Mouse (Mus musculus): ENCODE data around the gene Lpin1. TPM values are rescaled to one million over a fixed set of nuclear protein-coding genes. Genes with fewer than 3 reads are reported as not detected.

Gene Lpin1
- polyA plus RNA-seq, 1 experiment from 2014 or later: 3.1 TPM

DNA sequence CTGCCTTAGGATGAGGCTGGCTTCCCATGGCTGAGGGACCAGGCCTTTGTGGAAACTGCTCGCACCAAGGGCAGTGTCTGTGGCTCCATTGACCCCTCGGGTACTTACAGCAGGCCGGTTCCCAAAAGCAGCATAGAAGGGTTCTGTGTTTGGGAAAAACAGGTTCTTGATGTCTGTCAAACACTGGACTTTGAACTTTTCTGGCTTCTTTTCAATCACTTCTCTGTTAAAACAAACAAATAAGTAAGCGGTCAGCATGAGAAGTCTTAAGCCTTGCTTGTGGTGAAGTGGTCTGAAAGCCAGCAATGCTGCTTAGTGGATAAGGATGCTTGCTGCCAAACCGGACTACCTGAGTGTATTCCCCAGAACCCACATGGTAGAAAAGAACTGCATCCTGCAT, 69.2 kb downstream of the Lpin1 start:
- ATAC-seq: no peak

DNA sequence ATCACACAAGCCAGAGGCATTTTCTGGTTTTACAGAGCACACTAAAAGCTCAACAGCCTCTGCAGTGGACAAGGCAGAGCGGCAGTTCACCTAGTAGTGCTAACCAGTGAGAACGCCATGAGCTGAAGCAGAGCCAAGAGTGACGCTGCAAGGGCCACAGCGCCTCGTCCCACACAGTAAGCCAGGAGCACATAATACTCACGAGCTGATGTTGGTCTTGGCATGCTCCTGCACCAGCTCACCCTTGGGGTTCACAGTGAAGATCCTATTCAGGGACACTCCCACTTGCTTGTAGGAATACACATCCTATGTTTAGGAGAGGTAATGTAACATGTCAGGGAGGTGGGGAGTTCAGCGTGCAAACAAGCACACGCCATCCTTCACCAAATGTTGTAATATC, 70.1 kb downstream of the Lpin1 start:
- H3K9me3 ChIP-seq (ENCODE audit: control insufficient read depth): no peaks in the 10 kb centered on the region
- no peak overlapping the region for H3K4me3 ChIP-seq (ENCODE audit: low read depth, low read length)
- H3K9ac ChIP-seq (ENCODE audit: low read depth, low read length): no peak overlapping the region
- H3K4me2 ChIP-seq (replicated peaks; ENCODE audit: low read depth): no peak overlapping the region
- H3K4me1 ChIP-seq (replicated peaks; ENCODE audit: control insufficient read depth, insufficient read depth, low read length): no peaks in the 10 kb centered on the region
- no peak overlapping the region for H3K27ac ChIP-seq (ENCODE audit: low read depth, low read length)
- peaks cover 81% of the 10 kb centered on the region for H3K36me3 ChIP-seq (ENCODE audit: control insufficient read depth, insufficient read depth)
- 92% methylated on average over 8 of the region's 8 CpGs for WGBS
- no peak for TF ChIP-seq CTCF (IDR thresholded peaks at IDR 0.05; ENCODE audit: low read depth)
- no peak for ATAC-seq
- H3K27me3 ChIP-seq (replicated peaks; ENCODE audit: control insufficient read depth, insufficient read depth, low read length): no peaks in the 10 kb centered on the region

More for the DNA sequence above, 69.2 kb downstream of the Lpin1 start:
- no peak for TF ChIP-seq CTCF (IDR thresholded peaks at IDR 0.05; ENCODE audit: low read depth)
- no peak overlapping the region for H3K27ac ChIP-seq (ENCODE audit: low read depth, low read length)
- WGBS: 80% methylated on average over 5 of the region's 5 CpGs
- H3K36me3 ChIP-seq (ENCODE audit: control insufficient read depth, insufficient read depth): peaks cover 83% of the 10 kb centered on the region
- no peaks in the 10 kb centered on the region for H3K27me3 ChIP-seq (replicated peaks; ENCODE audit: control insufficient read depth, insufficient read depth, low read length)
- H3K9ac ChIP-seq (ENCODE audit: low read depth, low read length): no peak overlapping the region
- H3K4me3 ChIP-seq (ENCODE audit: low read depth, low read length): no peak overlapping the region
- no peaks in the 10 kb centered on the region for H3K9me3 ChIP-seq (ENCODE audit: control insufficient read depth)
- H3K4me1 ChIP-seq (replicated peaks; ENCODE audit: control insufficient read depth, insufficient read depth, low read length): no peaks in the 10 kb centered on the region
- no peak overlapping the region for H3K4me2 ChIP-seq (replicated peaks; ENCODE audit: low read depth)

- no peak for ATAC-seq
- no peaks in the 10 kb centered on the region for H3K4me1 ChIP-seq (replicated peaks; ENCODE audit: control insufficient read depth, insufficient read depth, low read length)
- no peak overlapping the region for H3K4me3 ChIP-seq (ENCODE audit: low read depth, low read length)
- no peaks in the 10 kb centered on the region for H3K9me3 ChIP-seq (ENCODE audit: control insufficient read depth)
- WGBS: 80% methylated on average over 5 of the region's 5 CpGs
- no peak overlapping the region for H3K27ac ChIP-seq (ENCODE audit: low read depth, low read length)
- H3K4me2 ChIP-seq (replicated peaks; ENCODE audit: low read depth): no peak overlapping the region
- no peak overlapping the region for H3K9ac ChIP-seq (ENCODE audit: low read depth, low read length)
- TF ChIP-seq CTCF (IDR thresholded peaks at IDR 0.05; ENCODE audit: low read depth): no peak
- H3K36me3 ChIP-seq (ENCODE audit: control insufficient read depth, insufficient read depth): peaks cover 84% of the 10 kb centered on the region
- no peaks in the 10 kb centered on the region for H3K27me3 ChIP-seq (replicated peaks; ENCODE audit: control insufficient read depth, insufficient read depth, low read length)
Observed at GRCm38 (mm10) chr12:16539965-16540661, 70.7 kb downstream of the Lpin1 start.

- no peak overlapping the region for H3K9ac ChIP-seq (ENCODE audit: low read depth, low read length)
- H3K27ac ChIP-seq (ENCODE audit: low read depth, low read length): no peak overlapping the region
- H3K9me3 ChIP-seq (ENCODE audit: control insufficient read depth): no peaks in the 10 kb centered on the region
- peaks cover 26% of the 10 kb centered on the region for H3K36me3 ChIP-seq (ENCODE audit: control insufficient read depth, insufficient read depth)
- no peak overlapping the region for H3K4me2 ChIP-seq (replicated peaks; ENCODE audit: low read depth)
- 27% methylated on average over 4 of the region's 4 CpGs for WGBS
- H3K27me3 ChIP-seq (replicated peaks; ENCODE audit: control insufficient read depth, insufficient read depth, low read length): no peaks in the 10 kb centered on the region
- H3K4me3 ChIP-seq (ENCODE audit: low read depth, low read length): no peak overlapping the region
- ATAC-seq: 0 out of 2 replicates have a peak, but pooled peaks have one; percentile 45
- H3K4me1 ChIP-seq (replicated peaks; ENCODE audit: control insufficient read depth, insufficient read depth, low read length): no peaks in the 10 kb centered on the region
- peak; percentile 80 for TF ChIP-seq CTCF (IDR thresholded peaks at IDR 0.05; ENCODE audit: low read depth)
Observed at GRCm38 (mm10) chr12:16533331-16533828, 77.4 kb downstream of the Lpin1 start.

DNA sequence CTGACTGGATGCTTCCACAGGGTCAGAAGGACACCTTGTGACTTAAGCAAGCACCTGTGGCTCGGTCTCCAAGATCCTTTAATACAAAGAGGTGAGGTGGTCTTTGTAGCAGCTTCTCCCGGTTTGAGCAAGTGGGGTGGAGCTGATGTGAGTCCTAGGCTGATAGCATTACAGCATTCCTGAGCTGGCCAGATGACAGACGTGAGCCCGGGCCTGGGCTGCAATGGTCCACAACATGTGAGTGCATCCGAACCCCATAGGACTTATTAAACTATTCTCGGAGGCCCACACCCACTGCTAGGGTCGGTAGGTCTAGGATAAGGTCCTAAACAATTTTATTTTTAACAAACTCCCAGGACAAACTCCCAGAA, 77.9 kb downstream of the Lpin1 start:
- peaks cover 21% of the 10 kb centered on the region for H3K36me3 ChIP-seq (ENCODE audit: control insufficient read depth, insufficient read depth)
- 51% methylated on average over 7 of the region's 7 CpGs for WGBS
- TF ChIP-seq CTCF (IDR thresholded peaks at IDR 0.05; ENCODE audit: low read depth): no peak
- H3K4me2 ChIP-seq (replicated peaks; ENCODE audit: low read depth): peak overlapping the region; percentile 32; the same call in 1 of the 2 replicates
- no peak overlapping the region for H3K4me3 ChIP-seq (ENCODE audit: low read depth, low read length)
- no peaks in the 10 kb centered on the region for H3K4me1 ChIP-seq (replicated peaks; ENCODE audit: control insufficient read depth, insufficient read depth, low read length)
- H3K9me3 ChIP-seq (ENCODE audit: control insufficient read depth): no peaks in the 10 kb centered on the region
- no peak overlapping the region for H3K27ac ChIP-seq (ENCODE audit: low read depth, low read length)
- no peaks in the 10 kb centered on the region for H3K27me3 ChIP-seq (replicated peaks; ENCODE audit: control insufficient read depth, insufficient read depth, low read length)
- H3K9ac ChIP-seq (ENCODE audit: low read depth, low read length): no peak overlapping the region
- no peak for ATAC-seq

DNA sequence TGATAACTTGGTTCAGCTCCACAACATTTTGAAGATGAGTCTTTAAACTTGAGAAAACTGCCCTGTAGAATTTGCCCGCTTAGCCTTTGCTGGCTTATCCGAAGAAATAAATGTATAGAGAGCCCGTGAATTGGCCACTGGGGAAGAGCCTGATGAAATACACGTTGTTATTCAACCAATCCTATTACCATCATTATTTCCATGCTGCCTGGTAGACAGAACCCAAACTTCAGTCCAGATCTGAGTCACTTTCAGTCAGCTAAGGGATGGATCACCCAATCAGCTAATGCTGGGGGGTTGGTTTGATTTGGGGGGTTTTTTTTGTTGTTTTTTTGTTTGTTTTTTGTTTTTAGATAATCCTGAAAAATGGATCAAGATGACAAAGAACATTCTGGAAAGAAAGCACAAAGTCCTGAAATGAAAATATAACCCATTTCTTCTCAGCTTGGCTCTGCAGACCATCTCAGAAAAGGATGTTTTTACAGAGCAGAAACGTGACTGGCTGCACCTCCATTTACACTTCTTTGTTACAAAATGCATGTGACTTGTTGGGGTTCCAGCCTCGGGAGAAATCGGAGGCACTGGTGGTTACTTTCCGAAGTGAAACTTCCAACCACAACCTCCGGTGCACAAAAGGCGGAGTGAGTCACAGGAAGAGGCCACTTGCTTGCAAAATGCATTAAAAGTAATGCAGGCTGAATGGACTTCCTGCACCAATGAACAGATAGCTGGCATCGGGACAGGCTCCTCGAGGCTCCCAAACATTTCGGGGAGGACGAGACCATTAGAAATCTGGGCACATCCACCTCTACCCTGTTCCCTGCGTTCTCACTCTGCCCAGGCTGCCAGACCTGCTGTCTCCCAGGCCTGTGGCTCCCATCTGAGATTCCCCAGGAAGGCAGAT, 78.6 kb downstream of the Lpin1 start:
- no peaks in the 10 kb centered on the region for H3K9me3 ChIP-seq (ENCODE audit: control insufficient read depth)
- no peaks in the 10 kb centered on the region for H3K4me1 ChIP-seq (replicated peaks; ENCODE audit: control insufficient read depth, insufficient read depth, low read length)
- no peak for ATAC-seq
- 59% methylated on average over 15 of the region's 15 CpGs for WGBS
- H3K4me3 ChIP-seq (ENCODE audit: low read depth, low read length): no peak overlapping the region
- peaks cover 15% of the 10 kb centered on the region; the same call in 1 of the 2 replicates for H3K36me3 ChIP-seq (ENCODE audit: control insufficient read depth, insufficient read depth)
- H3K27ac ChIP-seq (ENCODE audit: low read depth, low read length): no peak overlapping the region
- H3K4me2 ChIP-seq (replicated peaks; ENCODE audit: low read depth): peak overlapping the region; percentile 32; the same call in 1 of the 2 replicates
- H3K27me3 ChIP-seq (replicated peaks; ENCODE audit: control insufficient read depth, insufficient read depth, low read length): no peaks in the 10 kb centered on the region
- TF ChIP-seq CTCF (IDR thresholded peaks at IDR 0.05; ENCODE audit: low read depth): no peak
- H3K9ac ChIP-seq (ENCODE audit: low read depth, low read length): no peak overlapping the region
